Mouse (Mus musculus) kidney, embryonic 16.5 days (tissue): ENCODE measurements around the gene Gm11541. TPM values are rescaled to one million over a fixed set of nuclear protein-coding genes. Genes with fewer than 3 reads are reported as not detected.
A peak's percentile ranks its signal among the peaks of the same experiment; 100 is the strongest.
"Not testable (repeated sequence)": the region's sequence is repeated elsewhere in the genome, so short reads cannot be mapped to it uniquely, and the experiment has no call there.

ENCODE experiments used
- ATAC-seq: fragments of 200-750 bp; cut with Nextera tagmentation; 2 replicates; pipeline ENCODE4 v1.8.0; 2017; ENCODE audit warnings: moderate TSS enrichment; ENCODE audit not compliant: low FRiP score, low TSS enrichment
- H3K27ac ChIP-seq: fragments of 300-500 bp; sonication (generic); 2 replicates; pipeline ENCODE4 v1.5.1; 2014; ENCODE audit warnings: low read length
- H3K27me3 ChIP-seq: fragments of 300-500 bp; sonication (generic); 2 replicates; pipeline ENCODE4 v1.6.1; 2014; ENCODE audit warnings: low read length, control low read depth, mixed read lengths; ENCODE audit not compliant: insufficient read depth
- H3K36me3 ChIP-seq: fragments of 300-500 bp; sonication (generic); 2 replicates; pipeline ENCODE4 v1.6.1; 2014; ENCODE audit warnings: low read length, control low read depth, mixed read lengths; ENCODE audit not compliant: insufficient read depth
- H3K4me1 ChIP-seq: fragments of 300-500 bp; sonication (generic); 2 replicates; pipeline ENCODE4 v1.6.1; 2014; ENCODE audit warnings: low read length, control low read depth, mixed read lengths; ENCODE audit not compliant: insufficient read depth
- H3K4me2 ChIP-seq: fragments of 300-500 bp; sonication (generic); replicated peaks from 2 replicates; pipeline ENCODE4 v1.6.1; 2014; ENCODE audit warnings: low read depth, low read length
- H3K4me3 ChIP-seq: fragments of 300-500 bp; sonication (generic); 2 replicates; pipeline ENCODE4 v1.5.1; 2014; ENCODE audit warnings: mild to moderate bottlenecking, low read length
- H3K9ac ChIP-seq: fragments of 300-500 bp; sonication (generic); replicated peaks from 2 replicates; pipeline ENCODE4 v1.6.1; 2014; ENCODE audit warnings: low read length
- H3K9me3 ChIP-seq: fragments of 300-500 bp; sonication (generic); 2 replicates; pipeline ENCODE4 v1.6.1; 2016; ENCODE audit warnings: low read length, control low read depth
- WGBS: fragments of 180-500 bp; shearing (Covaris S2); extraction: QIAGEN DNeasy Blood & Tissue Kit; methylation state at CpG from one replicate; pipeline ENCODE4 v1.1.7; 2014; 5-methylcytosine and 5-hydroxymethylcytosine counted together
- polyA plus RNA-seq: library from polyadenylated mRNA; unstranded; fragments of >200 nt; fragmentation: Nextera tagmentation; extraction: Ambion mirVana; gene quantifications from 2 replicates; pipeline ENCODE4 v1.2.1, GENCODE M21; 2015

Gene Gm11541
- polyA plus RNA-seq, 1 experiment from 2014 or later = 1.2 TPM

GRCm38 (mm10) chr11:94699399-94699798 lies 4.9 kb downstream of the Gm11541 start:
- H3K27me3 ChIP-seq = peaks cover 3% of the 10 kb centered on the region; the same call in 1 of the 2 replicates

DNA sequence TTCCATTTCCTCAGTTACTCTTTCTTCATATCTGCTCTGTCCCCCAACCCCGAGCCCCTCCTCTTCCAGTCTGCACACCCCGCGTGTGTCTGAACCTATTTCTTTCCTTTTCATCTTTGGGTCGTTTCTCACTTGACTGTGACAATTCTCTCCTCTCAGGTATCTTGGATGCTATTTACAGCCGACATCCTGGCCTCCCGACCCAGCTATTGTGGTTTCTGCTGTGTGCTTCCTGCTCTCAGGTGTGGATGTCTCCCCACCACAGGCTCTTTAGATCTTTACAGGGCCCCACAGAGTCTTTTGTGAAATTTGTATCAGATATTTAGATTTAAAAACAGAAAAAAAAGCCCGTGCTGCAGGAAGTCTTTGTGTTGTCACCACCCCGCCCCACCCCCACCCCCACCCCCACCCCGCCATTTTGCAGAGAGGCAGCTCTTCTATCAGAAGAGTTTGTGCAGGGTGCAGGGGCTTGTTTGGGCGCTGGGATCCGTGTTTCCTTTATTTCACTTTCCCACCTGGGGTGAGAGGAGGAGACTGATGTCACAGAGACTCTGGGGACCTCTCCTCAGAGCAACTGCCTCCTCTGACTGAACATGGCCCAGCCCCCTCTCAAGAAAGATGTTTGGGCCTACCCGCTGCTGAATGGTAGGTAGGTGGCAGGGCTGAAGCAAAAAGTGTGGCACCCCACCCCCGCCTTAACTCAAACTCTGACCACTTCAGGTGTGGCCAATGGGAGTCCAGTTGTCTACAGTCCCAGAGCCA lies 6.4 kb downstream of the Gm11541 start:
- H3K4me1 ChIP-seq = peaks cover 6% of the 10 kb centered on the region; the same call in 1 of the 2 replicates
- no peaks in the 10 kb centered on the region for H3K9me3 ChIP-seq
- no peak for ATAC-seq
- H3K36me3 ChIP-seq = no peaks in the 10 kb centered on the region
- 35% methylated on average over 13 of the region's 13 CpGs for WGBS
- no peak overlapping the region for H3K4me2 ChIP-seq
- no peak overlapping the region for H3K27ac ChIP-seq
- no peak overlapping the region for H3K9ac ChIP-seq
- H3K4me3 ChIP-seq = no peak overlapping the region
- peaks cover 3% of the 10 kb centered on the region; the same call in 1 of the 2 replicates for H3K27me3 ChIP-seq

More at GRCm38 (mm10) chr11:94699399-94699798, 4.9 kb downstream of the Gm11541 start:
- 100% methylated on average over 3 of the region's 3 CpGs for WGBS
- H3K4me1 ChIP-seq = peaks cover 6% of the 10 kb centered on the region; the same call in 1 of the 2 replicates
- H3K4me2 ChIP-seq = no peak overlapping the region
- H3K9me3 ChIP-seq = no peaks in the 10 kb centered on the region
- no peak overlapping the region for H3K27ac ChIP-seq
- no peak for ATAC-seq
- no peak overlapping the region for H3K9ac ChIP-seq
- H3K36me3 ChIP-seq = no peaks in the 10 kb centered on the region
- H3K4me3 ChIP-seq = no peak overlapping the region

DNA sequence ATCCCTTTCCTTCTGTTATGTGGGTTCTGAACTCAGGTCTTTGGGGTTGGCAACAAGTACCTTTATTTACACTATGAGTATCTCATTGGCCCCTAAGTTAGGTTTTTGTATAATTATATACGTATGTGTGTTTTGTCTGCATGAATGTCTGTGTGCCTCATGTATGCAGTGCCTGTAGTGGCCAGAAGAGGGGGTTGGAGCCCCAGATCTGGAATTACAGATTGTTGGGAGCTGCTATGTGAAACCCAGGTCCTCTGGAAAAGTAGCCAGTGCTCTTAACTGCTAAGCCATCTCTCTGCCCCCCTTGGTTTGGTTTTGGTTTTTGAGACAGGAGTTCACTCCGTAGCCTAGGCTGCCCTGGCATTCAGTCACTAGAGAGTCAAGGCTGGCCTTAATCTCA lies 7.2 kb downstream of the Gm11541 start:
- ATAC-seq = no peak
- H3K4me1 ChIP-seq = peaks cover 6% of the 10 kb centered on the region; the same call in 1 of the 2 replicates
- 88% methylated on average over 2 of the region's 2 CpGs for WGBS

DNA sequence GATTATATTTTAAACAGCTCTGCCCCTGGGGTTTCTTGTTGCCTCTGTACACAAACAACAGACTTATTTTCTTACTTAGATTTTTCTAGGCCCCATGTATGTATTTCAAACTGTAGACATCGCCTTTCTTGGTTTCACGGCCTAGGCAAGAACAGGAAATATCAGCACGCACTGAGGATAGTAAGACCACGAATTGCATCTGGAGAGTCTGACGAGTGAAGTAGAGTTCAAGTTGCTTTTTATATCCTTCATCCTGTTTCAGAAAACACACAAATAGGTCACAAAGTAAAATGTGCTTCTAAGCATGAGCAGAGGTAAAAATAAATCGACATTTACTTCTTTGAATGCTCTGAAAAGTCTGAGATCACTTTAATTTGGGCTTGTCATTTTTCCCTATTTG lies 8.8 kb downstream of the Gm11541 start:
- Histone ChIP-seq H3K4me3 (no peak overlapping the region), H3K4me2 (no peak overlapping the region), H3K27me3 (0 out of 2 replicates have a peak, but pooled peaks cover 3% of the 10 kb centered on the region), H3K4me1 (no peaks in the 10 kb centered on the region), H3K9me3 (no peaks in the 10 kb centered on the region), H3K9ac (no peak overlapping the region), H3K27ac (no peak overlapping the region), H3K36me3 (no peaks in the 10 kb centered on the region)
- ATAC-seq = no peak
- WGBS = 58% methylated on average over 6 of the region's 6 CpGs

More for the DNA sequence above, 7.2 kb downstream of the Gm11541 start:
- H3K9ac ChIP-seq = no peak overlapping the region
- no peak overlapping the region for H3K4me2 ChIP-seq
- no peaks in the 10 kb centered on the region for H3K9me3 ChIP-seq
- H3K36me3 ChIP-seq = no peaks in the 10 kb centered on the region
- H3K4me3 ChIP-seq = no peak overlapping the region
- peaks cover 3% of the 10 kb centered on the region; the same call in 1 of the 2 replicates for H3K27me3 ChIP-seq
- H3K27ac ChIP-seq = no peak overlapping the region

DNA sequence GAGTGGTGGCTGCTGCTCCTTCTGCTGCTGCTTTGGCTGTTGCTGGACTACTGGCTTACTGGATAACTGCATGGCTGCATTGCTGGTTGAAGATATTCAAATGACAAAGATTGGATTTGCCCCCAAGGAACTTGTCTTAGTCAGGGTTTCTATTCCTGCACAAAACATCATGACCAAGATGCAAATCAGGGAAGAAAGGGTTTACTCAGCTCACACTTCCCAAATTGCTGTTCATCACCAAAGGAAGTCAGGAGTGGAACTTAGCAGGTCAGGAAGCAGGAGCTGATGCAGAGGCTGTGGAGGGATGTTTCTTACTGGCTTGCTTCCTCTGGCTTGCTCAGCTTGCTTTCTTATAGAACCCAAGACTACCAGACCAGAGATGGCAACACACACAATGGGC lies 11.8 kb downstream of the Gm11541 start:
- not testable (repeated sequence) for H3K9ac ChIP-seq

DNA sequence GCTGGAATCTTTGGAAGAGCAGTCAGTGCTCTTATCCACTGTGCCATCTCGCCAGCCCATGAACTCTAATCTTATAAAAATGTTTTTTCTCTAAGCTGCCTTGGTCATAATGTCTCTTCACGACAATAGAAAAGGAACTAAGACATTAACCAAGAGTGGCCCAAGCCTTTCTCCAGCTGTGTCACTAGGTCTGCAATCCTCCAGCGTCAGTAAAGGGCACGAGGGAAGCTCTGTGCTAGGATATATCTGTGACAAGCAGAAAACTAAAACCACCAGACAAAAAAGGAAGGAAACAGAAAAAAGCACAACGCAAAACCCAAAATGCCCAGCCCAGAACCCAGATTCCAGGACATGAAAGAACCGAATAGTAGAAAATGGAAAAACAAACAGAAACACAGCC lies 17.1 kb downstream of the Gm11541 start:
- H3K4me2 ChIP-seq = no peak overlapping the region
- no peak for ATAC-seq

More for the DNA sequence above, 11.8 kb downstream of the Gm11541 start:
- not testable (repeated sequence) for H3K4me2 ChIP-seq, ATAC-seq, H3K4me1 ChIP-seq, H3K36me3 ChIP-seq, H3K27ac ChIP-seq, H3K4me3 ChIP-seq, H3K9me3 ChIP-seq, H3K27me3 ChIP-seq

DNA sequence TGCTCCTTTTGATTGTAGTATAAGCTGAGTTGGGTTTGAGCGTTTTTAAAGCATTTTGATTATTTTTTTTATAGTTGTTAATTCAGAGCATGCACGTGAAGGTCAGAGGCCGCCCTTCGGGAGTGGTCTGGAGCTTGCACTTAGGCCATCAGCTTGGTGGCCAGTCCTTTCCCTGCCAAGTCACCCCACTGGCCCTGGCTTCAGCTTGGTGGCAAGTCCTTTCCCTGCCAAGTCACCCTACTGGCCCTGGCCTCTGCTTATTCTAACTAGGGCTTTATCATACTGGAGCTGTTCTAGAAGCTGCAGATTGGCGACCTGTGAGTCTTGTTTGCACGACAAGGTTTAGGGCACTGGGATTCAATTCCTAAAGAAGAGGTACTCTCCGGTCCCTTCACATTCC lies 21.9 kb downstream of the Gm11541 start:
- H3K36me3 ChIP-seq = no peaks in the 10 kb centered on the region
- WGBS = 86% methylated on average over 7 of the region's 7 CpGs
- no peak overlapping the region for H3K4me2 ChIP-seq
- 0 out of 2 replicates have a peak, but pooled peaks cover 2% of the 10 kb centered on the region for H3K9me3 ChIP-seq
- H3K4me1 ChIP-seq = no peaks in the 10 kb centered on the region
- H3K9ac ChIP-seq = no peak overlapping the region
- no peak overlapping the region for H3K27ac ChIP-seq
- ATAC-seq = no peak
- no peak overlapping the region for H3K4me3 ChIP-seq
- H3K27me3 ChIP-seq = no peaks in the 10 kb centered on the region

More for the DNA sequence above, 17.1 kb downstream of the Gm11541 start:
- Histone ChIP-seq H3K27me3 (no peaks in the 10 kb centered on the region), H3K4me1 (no peaks in the 10 kb centered on the region), H3K36me3 (no peaks in the 10 kb centered on the region), H3K27ac (no peak overlapping the region), H3K4me3 (no peak overlapping the region), H3K9me3 (no peaks in the 10 kb centered on the region), H3K9ac (no peak overlapping the region)
- 75% methylated on average over 6 of the region's 6 CpGs for WGBS

DNA sequence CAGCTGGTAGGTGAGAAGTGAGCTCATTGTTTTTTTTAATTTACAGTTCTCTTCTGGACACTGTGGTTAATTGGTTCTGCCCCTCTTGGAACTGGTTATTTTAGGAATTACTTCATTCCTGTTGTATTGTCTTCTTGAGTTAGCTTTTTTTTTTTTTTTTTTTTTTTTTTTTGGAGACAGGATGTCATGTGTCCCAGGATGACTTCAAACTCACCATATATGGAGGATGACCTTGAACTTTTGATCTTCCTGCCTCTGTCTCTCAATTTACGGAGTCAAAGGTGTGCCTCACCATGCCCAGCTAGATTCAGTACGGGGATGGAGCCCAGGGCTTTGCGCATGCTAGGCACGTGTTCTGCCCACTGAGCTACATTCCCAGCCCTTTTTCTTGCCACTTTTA lies 22.7 kb downstream of the Gm11541 start:
- H3K27ac ChIP-seq = no peak overlapping the region
- no peaks in the 10 kb centered on the region for H3K27me3 ChIP-seq
- 59% methylated on average over 4 of the region's 4 CpGs for whole genome bisulfite sequencing
- H3K36me3 ChIP-seq = no peaks in the 10 kb centered on the region
- no peak overlapping the region for H3K4me2 ChIP-seq
- H3K4me1 ChIP-seq = peaks cover under 1% of the 10 kb centered on the region
- no peak overlapping the region for H3K4me3 ChIP-seq
- H3K9me3 ChIP-seq = 0 out of 2 replicates have a peak, but pooled peaks cover 2% of the 10 kb centered on the region
- ATAC-seq = no peak
- H3K9ac ChIP-seq = no peak overlapping the region

GRCm38 (mm10) chr11:94680639-94681038 lies 23.7 kb downstream of the Gm11541 start:
- ATAC-seq = no peak
- Histone ChIP-seq H3K4me3 (no peak overlapping the region), H3K9ac (no peak overlapping the region), H3K4me2 (no peak overlapping the region), H3K27me3 (no peaks in the 10 kb centered on the region), H3K27ac (no peak overlapping the region), H3K4me1 (peaks cover 10% of the 10 kb centered on the region), H3K9me3 (0 out of 2 replicates have a peak, but pooled peaks cover 2% of the 10 kb centered on the region), H3K36me3 (no peaks in the 10 kb centered on the region)

GRCm38 (mm10) chr11:94677607-94678145 lies 26.6 kb downstream of the Gm11541 start:
- Histone ChIP-seq H3K27ac (no peak overlapping the region), H3K36me3 (no peaks in the 10 kb centered on the region), H3K27me3 (no peaks in the 10 kb centered on the region), H3K9me3 (0 out of 2 replicates have a peak, but pooled peaks cover 2% of the 10 kb centered on the region), H3K4me2 (peak overlapping the region; percentile 87), H3K4me1 (peaks cover 18% of the 10 kb centered on the region), H3K9ac (peak overlapping the region; percentile 98), H3K4me3 (peak overlapping the region; percentile 94)
- ATAC-seq = no peak
- WGBS = 33% methylated on average over 15 of the region's 15 CpGs
